Mouse (Mus musculus): ENCODE data around the gene Slc39a9. TPM values are rescaled to one million over a fixed set of nuclear protein-coding genes. Genes with fewer than 3 reads are reported as not detected.

The Slc39a9 gene
- polyA plus RNA-seq, 1 experiment = 58.2 TPM

GRCm38 (mm10) chr12:80721458-80721857, 77.8 kb downstream of the Slc39a9 start:
- TF ChIP-seq CTCF (IDR thresholded peaks at IDR 0.05; ENCODE audit: borderline replicate concordance, control insufficient read depth, extremely low read depth, insufficient read depth, low read length, poor library complexity) (no peak), POLR2A (IDR thresholded peaks at IDR 0.05; ENCODE audit: control insufficient read depth, extremely low read depth, insufficient read depth, low read length, poor library complexity) (no peak)
- DNase-seq = no peak
- H3K27me3 ChIP-seq (ENCODE audit: control insufficient read depth, insufficient read depth, low read length) = no peaks in the 10 kb centered on the region
- no peak overlapping the region for H3K4me3 ChIP-seq (ENCODE audit: control insufficient read depth, insufficient read depth, low read length)
- WGBS = 97% methylated on average over 15 of the region's 15 CpGs
- H3K27ac ChIP-seq (ENCODE audit: control insufficient read depth, insufficient read depth, low read length) = no peak overlapping the region
- H3K36me3 ChIP-seq (ENCODE audit: control insufficient read depth, insufficient read depth, low read length) = no peaks in the 10 kb centered on the region
- no peaks in the 10 kb centered on the region for H3K4me1 ChIP-seq (replicated peaks; ENCODE audit: control insufficient read depth, insufficient read depth, low read length)

GRCm38 (mm10) chr12:80724853-80725559, 81.3 kb downstream of the Slc39a9 start:
- TF ChIP-seq CTCF (IDR thresholded peaks at IDR 0.05; ENCODE audit: borderline replicate concordance, control insufficient read depth, extremely low read depth, insufficient read depth, low read length, poor library complexity) = no peak
- TF ChIP-seq POLR2A (IDR thresholded peaks at IDR 0.05; ENCODE audit: control insufficient read depth, extremely low read depth, insufficient read depth, low read length, poor library complexity) = no peak
- Histone ChIP-seq H3K36me3 (ENCODE audit: control insufficient read depth, insufficient read depth, low read length) (no peaks in the 10 kb centered on the region), H3K4me1 (replicated peaks; ENCODE audit: control insufficient read depth, insufficient read depth, low read length) (peaks cover 6% of the 10 kb centered on the region; the same call in 1 of the 2 replicates), H3K27me3 (ENCODE audit: control insufficient read depth, insufficient read depth, low read length) (no peaks in the 10 kb centered on the region), H3K4me3 (ENCODE audit: control insufficient read depth, insufficient read depth, low read length) (no peak overlapping the region), H3K27ac (ENCODE audit: control insufficient read depth, insufficient read depth, low read length) (no peak overlapping the region)
- WGBS = 41% methylated on average over 10 of the region's 10 CpGs
- peak; percentile 82 for DNase-seq

- no peak overlapping the region for H3K4me3 ChIP-seq (ENCODE audit: control insufficient read depth, insufficient read depth, low read length)
- peak; percentile 29 for DNase-seq
- TF ChIP-seq POLR2A (IDR thresholded peaks at IDR 0.05; ENCODE audit: control insufficient read depth, extremely low read depth, insufficient read depth, low read length, poor library complexity) (no peak), CTCF (IDR thresholded peaks at IDR 0.05; ENCODE audit: borderline replicate concordance, control insufficient read depth, extremely low read depth, insufficient read depth, low read length, poor library complexity) (no peak)
- no peaks in the 10 kb centered on the region for H3K36me3 ChIP-seq (ENCODE audit: control insufficient read depth, insufficient read depth, low read length)
- peaks cover 6% of the 10 kb centered on the region; the same call in 1 of the 2 replicates for H3K4me1 ChIP-seq (replicated peaks; ENCODE audit: control insufficient read depth, insufficient read depth, low read length)
- 0% methylated on average over 1 of the region's 1 CpGs for whole genome bisulfite sequencing
- H3K27ac ChIP-seq (ENCODE audit: control insufficient read depth, insufficient read depth, low read length) = no peak overlapping the region
- no peaks in the 10 kb centered on the region for H3K27me3 ChIP-seq (ENCODE audit: control insufficient read depth, insufficient read depth, low read length)
These were observed 84.5 kb downstream of the Slc39a9 start for GRCm38 (mm10) chr12:80728207-80728606.

- Histone ChIP-seq H3K27ac (ENCODE audit: control insufficient read depth, insufficient read depth, low read length) (no peak overlapping the region), H3K27me3 (ENCODE audit: control insufficient read depth, insufficient read depth, low read length) (no peaks in the 10 kb centered on the region), H3K4me3 (ENCODE audit: control insufficient read depth, insufficient read depth, low read length) (no peak overlapping the region), H3K4me1 (replicated peaks; ENCODE audit: control insufficient read depth, insufficient read depth, low read length) (peaks cover 6% of the 10 kb centered on the region; the same call in 1 of the 2 replicates), H3K36me3 (ENCODE audit: control insufficient read depth, insufficient read depth, low read length) (no peaks in the 10 kb centered on the region)
- TF ChIP-seq CTCF (IDR thresholded peaks at IDR 0.05; ENCODE audit: borderline replicate concordance, control insufficient read depth, extremely low read depth, insufficient read depth, low read length, poor library complexity) (no peak), POLR2A (IDR thresholded peaks at IDR 0.05; ENCODE audit: control insufficient read depth, extremely low read depth, insufficient read depth, low read length, poor library complexity) (no peak)
- DNase-seq = no peak
- 89% methylated on average over 2 of the region's 2 CpGs for WGBS
These were observed 85.1 kb downstream of the Slc39a9 start for GRCm38 (mm10) chr12:80728814-80729213.

- TF ChIP-seq CTCF (IDR thresholded peaks at IDR 0.05; ENCODE audit: borderline replicate concordance, control insufficient read depth, extremely low read depth, insufficient read depth, low read length, poor library complexity) (no peak), POLR2A (IDR thresholded peaks at IDR 0.05; ENCODE audit: control insufficient read depth, extremely low read depth, insufficient read depth, low read length, poor library complexity) (no peak)
- no peak overlapping the region for H3K4me3 ChIP-seq (ENCODE audit: control insufficient read depth, insufficient read depth, low read length)
- H3K36me3 ChIP-seq (ENCODE audit: control insufficient read depth, insufficient read depth, low read length) = no peaks in the 10 kb centered on the region
- H3K27ac ChIP-seq (ENCODE audit: control insufficient read depth, insufficient read depth, low read length) = no peak overlapping the region
- no peak for DNase-seq
- 79% methylated on average over 12 of the region's 12 CpGs for whole genome bisulfite sequencing
- H3K27me3 ChIP-seq (ENCODE audit: control insufficient read depth, insufficient read depth, low read length) = no peaks in the 10 kb centered on the region
- peaks cover 6% of the 10 kb centered on the region; the same call in 1 of the 2 replicates for H3K4me1 ChIP-seq (replicated peaks; ENCODE audit: control insufficient read depth, insufficient read depth, low read length)
These were observed 86.3 kb downstream of the Slc39a9 start for GRCm38 (mm10) chr12:80729758-80730530.

- H3K36me3 ChIP-seq (ENCODE audit: control insufficient read depth, insufficient read depth, low read length) = no peaks in the 10 kb centered on the region
- TF ChIP-seq CTCF (IDR thresholded peaks at IDR 0.05; ENCODE audit: borderline replicate concordance, control insufficient read depth, extremely low read depth, insufficient read depth, low read length, poor library complexity) = no peak
- TF ChIP-seq POLR2A (IDR thresholded peaks at IDR 0.05; ENCODE audit: control insufficient read depth, extremely low read depth, insufficient read depth, low read length, poor library complexity) = no peak
- H3K27me3 ChIP-seq (ENCODE audit: control insufficient read depth, insufficient read depth, low read length) = no peaks in the 10 kb centered on the region
- DNase-seq = peak; percentile 30
- WGBS = 32% methylated on average over 9 of the region's 9 CpGs
- H3K4me3 ChIP-seq (ENCODE audit: control insufficient read depth, insufficient read depth, low read length) = no peak overlapping the region
- H3K27ac ChIP-seq (ENCODE audit: control insufficient read depth, insufficient read depth, low read length) = no peak overlapping the region
- H3K4me1 ChIP-seq (replicated peaks; ENCODE audit: control insufficient read depth, insufficient read depth, low read length) = peaks cover 6% of the 10 kb centered on the region; the same call in 1 of the 2 replicates
These were observed 86.9 kb downstream of the Slc39a9 start for GRCm38 (mm10) chr12:80730567-80730966.

Other genes with a start within 250 kb of the Slc39a9 start
- gene Dcaf5, start 207.3 kb upstream of the Slc39a9 start, polyA plus RNA-seq (2012; rRNA removed) = 31.9 and 34.8 TPM in 2 replicates
- 18.7 and 19.6 TPM in 2 replicates for gene Exd2, start 180.8 kb upstream of the Slc39a9 start, polyA plus RNA-seq (2012; rRNA removed)
- gene Galnt16, start 125.6 kb upstream of the Slc39a9 start, polyA plus RNA-seq (2012; rRNA removed) = 0.98 and 1.1 TPM in 2 replicates
- 49.6 and 54.4 TPM in 2 replicates for gene Erh, start 458 bp downstream of the Slc39a9 start, polyA plus RNA-seq (2012; rRNA removed)
- 0.18 and 0.20 TPM in 2 replicates for gene Plekhd1, start 48.7 kb downstream of the Slc39a9 start, polyA plus RNA-seq (2012; rRNA removed)
- not detected in 2 replicates for gene Ccdc177, start 116.8 kb downstream of the Slc39a9 start, polyA plus RNA-seq (2012; rRNA removed)
- gene Susd6, start 146.6 kb downstream of the Slc39a9 start, polyA plus RNA-seq (2012; rRNA removed) = 81.3 and 81.8 TPM in 2 replicates

Measured in thymus, adult 2 months (tissue).